Mouse (Mus musculus) G1E (cell line): ENCODE measurements around the gene Mettl27.

ENCODE experiments used
- CTCF ChIP-seq: IDR thresholded peaks from 2 replicates; pipeline ENCODE4 v1.5.1; 2012; ENCODE audit warnings: low read depth, low read length, inconsistent platforms, mixed read lengths
- GATA1 ChIP-seq: IDR thresholded peaks from 2 replicates; pipeline ENCODE4 v1.6.1; 2012; ENCODE audit warnings: borderline replicate concordance, low read length, inconsistent platforms, mixed read lengths
- GATA2 ChIP-seq: IDR thresholded peaks from 2 replicates; pipeline ENCODE4 v1.6.1; 2012; ENCODE audit warnings: low read depth, low read length, inconsistent platforms, borderline replicate concordance
- POLR2AphosphoS5 ChIP-seq: IDR thresholded peaks from 2 replicates; pipeline ENCODE4 v1.6.1; 2012; ENCODE audit warnings: low read depth, low read length, inconsistent platforms; ENCODE audit not compliant: insufficient replicate concordance
- TAL1 ChIP-seq: conservative IDR thresholded peaks from 2 replicates; pipeline ENCODE4 v1.6.1; 2012; ENCODE audit warnings: low read depth, low read length, inconsistent platforms, mixed read lengths

DNA sequence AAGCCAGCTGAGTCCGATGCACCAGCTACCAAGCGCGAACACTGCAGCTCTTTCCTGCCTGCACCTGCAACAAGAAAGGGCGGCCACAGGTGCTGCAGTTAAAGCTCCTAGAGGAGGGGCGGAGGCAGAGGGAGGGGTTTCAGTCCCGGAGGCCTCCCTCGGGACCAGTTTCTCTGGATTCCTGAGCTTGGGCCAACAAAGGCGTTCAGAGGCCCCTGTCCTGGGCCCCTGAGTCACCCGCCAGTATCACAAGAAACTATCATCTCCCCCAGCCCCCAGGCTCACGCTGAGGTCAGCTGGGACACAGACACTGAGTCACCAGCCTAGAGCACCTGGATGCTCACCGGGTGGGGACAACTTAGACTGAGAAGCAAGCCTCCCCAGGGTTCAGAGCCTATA lies 14.7 kb downstream of the Mettl27 start, which contains the start of gene Cldn4:
- no peak for TF ChIP-seq CTCF
- no peak for TF ChIP-seq GATA1
- no peak for TF ChIP-seq TAL1
- TF ChIP-seq POLR2AphosphoS5: no peak
- no peak for TF ChIP-seq GATA2
